Mouse (Mus musculus) layer of hippocampus, adult 8-10 months (tissue): ENCODE data around the gene B3galt2. TPM values are rescaled to one million over a fixed set of nuclear protein-coding genes. Genes with fewer than 3 reads are reported as not detected.
"Not testable (repeated sequence)": the region's sequence is repeated elsewhere in the genome, so short reads cannot be mapped to it uniquely, and the experiment has no call there.

Experiments used
- DNase-seq, 2 experiments: peaks; one replicate each; pipeline ENCODE4 v3.0.0; 2022; ENCODE audit warnings: low spot score in 2 of 2
- total RNA-seq, 4 experiments: library from RNA; stranded (reverse); gene quantifications; 2 replicates each; pipeline ENCODE4 v1.2.4; 2022

Gene B3galt2
- 10 to 100 TPM; 14.3 to 22.5 (median 19.3) TPM for total RNA-seq

DNA sequence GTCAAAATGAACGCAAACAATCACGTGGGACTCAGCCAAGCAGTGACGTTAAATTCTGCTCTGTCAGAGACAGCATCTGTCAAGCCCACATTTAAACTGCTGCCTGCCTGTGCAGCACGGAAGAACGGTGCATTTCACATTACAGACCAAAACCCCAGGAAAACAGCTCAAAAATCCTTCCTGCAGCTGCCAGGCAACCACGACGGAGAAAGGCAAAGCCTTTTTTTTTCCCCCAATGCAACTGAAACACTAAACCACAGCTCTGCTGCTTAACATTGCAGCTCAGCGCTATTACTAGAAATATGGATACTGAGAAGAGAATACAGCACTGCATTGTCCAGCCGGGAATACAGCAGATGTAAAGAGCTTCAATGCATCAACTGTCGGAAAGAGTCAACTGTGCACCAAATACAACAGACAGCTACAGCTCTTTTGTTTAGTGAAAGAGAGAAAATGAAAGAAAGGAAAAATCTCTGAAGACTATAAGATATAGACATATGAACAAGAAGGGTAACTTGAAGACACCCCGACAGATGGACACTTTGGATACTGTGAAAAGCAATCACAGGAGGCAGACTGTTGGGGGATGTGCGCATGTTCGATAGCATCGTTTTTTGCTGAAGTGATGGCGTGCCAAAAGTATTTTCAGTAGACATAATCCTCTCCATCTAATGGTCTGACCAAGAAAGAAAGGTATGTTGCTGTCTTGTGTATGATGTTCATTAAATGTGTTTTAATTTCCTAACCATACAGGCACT lies at the start of gene B3galt2:
TSS of gene B3galt2 (plus strand) at position 15 of the 758 bp plus-strand sequence.
- DNase-seq = peak; percentile 69 to 82

DNA sequence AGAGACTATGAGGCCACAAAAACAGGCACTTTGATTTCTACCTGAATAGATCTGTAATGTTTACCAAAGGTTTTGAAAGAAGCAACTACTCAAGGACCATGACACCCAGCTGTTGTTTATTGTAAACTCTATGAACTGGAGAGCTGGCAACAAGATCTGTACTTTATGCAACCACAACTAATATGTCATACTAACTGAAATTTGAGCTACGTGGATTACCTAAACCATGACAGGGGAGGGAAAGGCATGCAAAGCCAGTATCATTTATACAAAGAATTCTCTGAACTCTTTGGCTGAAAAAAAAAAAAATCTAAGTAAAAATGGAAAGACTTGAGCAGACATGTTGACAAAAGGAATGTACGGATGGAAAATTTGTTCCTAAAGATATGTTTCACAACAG lies 43.6 kb upstream of the B3galt2 start:
- no peak for DNase-seq

DNA sequence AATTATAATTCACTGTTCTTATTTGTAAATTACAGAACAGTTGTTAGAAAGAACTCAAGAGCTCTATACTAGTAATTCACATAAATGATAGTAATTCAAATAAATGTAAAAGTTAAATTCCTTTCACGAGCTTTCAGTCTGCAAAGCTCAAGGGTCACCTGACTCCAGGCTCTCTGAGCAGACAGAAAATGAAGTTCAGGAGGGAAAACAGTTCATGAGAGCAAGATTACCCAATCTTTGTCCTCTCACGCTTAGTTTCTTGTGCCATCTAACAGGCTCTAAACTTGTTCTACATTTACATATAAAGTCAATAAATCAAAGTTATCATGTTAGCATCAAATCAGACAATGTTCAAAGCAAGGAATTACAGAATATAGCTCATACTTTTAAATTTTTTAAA lies 31.6 kb upstream of the B3galt2 start:
- DNase-seq = no peak

DNA sequence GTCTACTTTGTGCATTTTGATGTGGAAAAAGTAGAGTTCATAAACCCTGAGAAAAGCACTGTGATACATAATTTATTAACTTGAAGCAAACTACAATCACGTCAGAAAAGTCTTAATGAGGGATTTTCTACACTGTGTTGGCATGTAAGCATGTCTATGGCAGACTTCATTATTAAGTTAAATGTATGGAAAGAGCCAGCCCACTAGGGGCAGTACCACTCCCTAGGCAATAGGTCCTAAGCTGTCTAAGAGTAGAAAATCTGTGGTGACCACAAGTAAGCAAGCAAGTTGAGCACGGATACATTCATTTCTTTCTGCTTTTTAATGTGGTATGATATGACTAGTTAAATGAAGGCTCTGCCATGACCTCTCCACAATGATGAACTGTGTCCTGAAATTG lies 27.6 kb upstream of the B3galt2 start:
- no peak for DNase-seq

DNA sequence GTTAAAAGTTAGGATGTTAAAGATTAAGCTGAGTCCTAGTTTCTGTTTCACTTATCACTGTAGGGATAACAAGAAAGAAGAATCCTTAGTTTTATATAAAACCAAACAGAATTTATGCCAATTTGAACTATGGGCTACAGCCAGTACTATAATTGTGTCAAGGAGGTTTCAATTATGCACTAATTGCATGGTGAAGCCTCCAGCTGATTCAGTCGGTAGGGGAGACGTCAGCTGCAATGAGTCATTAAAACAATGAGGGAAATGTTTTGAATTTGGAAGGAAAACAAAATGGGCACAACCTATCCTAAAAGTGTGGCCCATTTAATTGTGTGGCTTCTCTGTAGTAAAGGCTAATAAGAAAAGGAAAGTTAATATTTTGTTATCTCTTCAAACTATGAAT lies 20.7 kb upstream of the B3galt2 start:
- DNase-seq = no peak

DNA sequence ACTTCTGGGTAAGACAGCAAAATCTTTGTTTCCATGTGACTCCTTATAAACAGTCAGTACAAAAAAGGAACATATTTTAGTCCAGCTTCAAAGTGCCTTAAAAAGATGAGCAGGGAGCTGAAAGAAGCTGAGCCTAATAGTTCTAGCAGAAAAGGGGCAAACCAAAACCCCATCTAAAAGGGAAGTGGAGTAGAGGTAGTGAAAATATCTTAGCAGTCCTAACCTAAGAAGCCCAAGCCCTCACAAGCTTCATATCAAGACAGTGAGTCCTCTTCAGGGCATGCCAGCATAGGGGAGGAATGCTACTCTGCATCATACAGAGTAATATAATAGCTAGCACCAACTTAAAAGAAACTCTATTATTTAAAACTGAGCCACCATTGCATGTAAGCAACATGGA lies 18.5 kb upstream of the B3galt2 start:
- no peak for DNase-seq

DNA sequence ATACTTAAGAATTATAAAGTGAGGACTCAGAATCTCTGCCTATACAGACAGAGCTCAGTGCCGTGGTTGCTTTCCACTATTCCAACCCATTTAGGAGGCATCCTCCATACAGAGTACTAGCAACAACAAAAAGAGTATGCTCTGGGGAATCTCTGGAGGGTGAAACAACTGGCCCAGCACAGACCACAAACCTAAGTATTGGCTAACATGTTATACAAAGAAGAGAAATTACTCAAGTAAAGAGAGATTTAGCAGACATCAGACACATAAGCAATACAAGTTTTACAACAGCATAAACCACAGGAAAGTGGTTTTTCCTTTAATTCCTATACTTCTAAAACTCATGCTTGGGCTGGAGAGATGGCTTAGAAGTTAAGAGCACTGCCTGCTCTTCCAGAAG lies 17.8 kb upstream of the B3galt2 start:
- no peak for DNase-seq

DNA sequence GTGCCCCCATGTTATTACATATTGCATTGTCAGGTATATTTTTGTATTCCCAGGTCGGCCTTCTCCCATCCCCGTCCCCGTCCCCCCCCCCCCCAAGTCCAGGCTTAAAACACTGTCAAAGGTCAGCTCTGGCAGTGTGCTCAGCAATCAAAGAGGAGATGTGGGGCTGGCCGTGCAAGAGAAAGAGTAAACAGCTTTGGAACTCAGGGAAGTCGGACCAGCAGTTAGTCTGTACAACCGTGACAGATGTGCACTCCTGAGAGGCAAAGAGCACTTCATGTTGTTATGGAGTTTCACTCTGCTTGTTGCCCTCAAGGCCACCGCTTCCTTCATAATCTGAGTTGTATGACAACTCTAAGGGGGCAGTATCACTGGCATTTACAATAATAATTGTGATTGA lies 9.1 kb upstream of the B3galt2 start:
- no peak for DNase-seq

DNA sequence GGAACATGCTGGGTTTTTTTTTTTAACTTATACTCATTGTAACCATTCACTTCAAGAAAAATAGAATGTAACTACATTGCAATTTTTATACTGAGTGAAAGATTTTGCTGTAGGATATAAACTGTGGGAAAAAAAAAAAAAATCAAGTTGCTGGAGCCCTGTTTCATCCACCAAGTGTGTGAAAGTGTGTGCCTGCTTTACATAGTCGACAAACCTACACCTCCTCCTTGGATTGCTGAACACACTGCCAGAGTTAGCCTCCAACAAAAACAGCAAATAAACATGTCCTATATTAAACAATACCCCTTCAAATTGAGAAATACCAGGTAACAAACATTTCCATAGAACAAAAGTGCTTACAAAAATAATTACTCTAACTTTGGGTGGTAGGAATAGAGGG lies 8.1 kb upstream of the B3galt2 start:
- no peak for DNase-seq

DNA sequence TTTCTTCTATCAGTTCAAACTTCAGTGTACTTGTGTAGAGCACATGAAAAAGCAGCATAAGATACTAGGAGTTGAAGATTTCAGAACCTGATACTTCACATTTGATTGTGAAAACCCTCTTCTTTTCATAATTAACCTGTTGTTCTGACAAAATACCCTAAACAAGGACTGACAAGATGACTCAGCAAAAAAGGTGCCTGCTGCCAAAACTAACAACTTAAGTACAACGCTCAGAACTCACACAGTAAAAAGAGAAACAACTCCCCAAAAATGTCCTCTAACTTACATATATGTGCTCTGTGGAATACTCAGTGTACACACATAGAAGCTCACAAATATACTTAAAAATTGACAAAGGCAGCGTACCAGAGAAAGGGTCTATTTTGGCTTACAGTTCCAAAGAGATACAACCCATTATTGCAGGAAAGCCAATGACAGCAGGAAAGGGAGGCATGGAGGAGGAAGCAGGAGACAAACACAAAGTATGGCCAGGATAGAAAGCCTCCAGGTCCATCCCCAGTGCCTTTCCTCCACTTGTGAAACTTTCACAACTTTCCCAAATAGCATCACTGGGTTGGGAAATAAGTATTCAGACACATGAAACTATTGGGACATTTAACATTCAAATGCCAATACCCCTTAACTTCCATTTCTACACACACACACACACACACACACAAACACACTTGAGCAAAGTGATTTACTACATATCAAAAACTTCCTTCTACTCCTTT lies 7.4 kb upstream of the B3galt2 start:
- DNase-seq = no peak

DNA sequence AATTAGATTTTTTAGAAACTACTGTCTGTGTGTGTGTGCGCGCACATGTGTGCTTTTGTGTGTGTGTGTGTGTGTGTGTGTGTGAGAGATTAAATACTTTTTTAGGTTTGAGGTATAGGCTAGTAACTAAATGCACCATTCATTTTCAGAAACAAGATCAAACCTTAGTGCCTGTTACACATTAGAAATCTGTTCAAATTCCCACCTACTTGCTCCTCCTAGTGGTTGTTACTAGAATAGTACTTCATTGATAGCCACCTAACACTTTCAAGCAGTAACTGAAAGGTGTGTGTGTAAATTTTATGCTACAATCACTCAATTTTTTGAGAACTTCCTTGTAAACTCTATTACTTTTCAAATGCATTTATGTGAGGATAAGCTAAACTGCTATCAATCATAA lies 3.8 kb downstream of the B3galt2 start:
- DNase-seq = no peak

DNA sequence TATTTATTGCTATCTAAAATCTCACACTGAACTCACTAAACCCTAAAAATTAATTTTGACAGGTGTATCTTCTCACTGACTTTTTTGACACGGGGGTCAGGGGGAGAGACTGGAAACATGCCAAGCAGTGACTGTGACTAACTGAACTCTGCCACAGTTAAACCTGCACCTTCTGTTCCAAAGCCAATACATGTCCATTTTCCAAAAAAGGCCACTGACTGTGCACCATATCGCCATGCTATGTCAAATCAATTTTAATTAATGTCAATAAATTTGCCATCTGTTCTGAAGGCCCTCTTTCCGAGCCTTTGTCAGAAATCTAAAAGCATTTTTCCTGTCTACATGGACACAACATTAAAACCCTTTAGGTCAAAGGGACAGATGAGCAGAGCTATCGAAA lies 4.9 kb downstream of the B3galt2 start:
- no peak for DNase-seq

DNA sequence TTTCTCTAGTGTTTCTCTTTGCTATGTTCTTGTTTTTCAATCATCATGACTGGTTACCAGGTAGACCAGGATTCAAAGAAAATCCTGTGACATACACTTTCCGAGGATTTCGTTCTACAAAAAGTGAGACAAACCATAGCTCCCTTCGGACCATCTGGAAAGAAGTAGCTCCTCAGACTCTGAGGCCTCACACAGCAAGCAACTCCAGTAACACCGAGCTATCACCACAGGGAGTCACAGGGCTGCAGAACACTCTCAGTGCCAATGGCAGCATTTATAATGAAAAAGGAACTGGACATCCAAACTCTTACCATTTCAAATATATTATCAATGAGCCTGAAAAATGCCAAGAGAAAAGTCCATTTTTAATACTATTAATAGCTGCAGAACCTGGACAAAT lies 5.8 kb downstream of the B3galt2 start:
- no peak for DNase-seq

DNA sequence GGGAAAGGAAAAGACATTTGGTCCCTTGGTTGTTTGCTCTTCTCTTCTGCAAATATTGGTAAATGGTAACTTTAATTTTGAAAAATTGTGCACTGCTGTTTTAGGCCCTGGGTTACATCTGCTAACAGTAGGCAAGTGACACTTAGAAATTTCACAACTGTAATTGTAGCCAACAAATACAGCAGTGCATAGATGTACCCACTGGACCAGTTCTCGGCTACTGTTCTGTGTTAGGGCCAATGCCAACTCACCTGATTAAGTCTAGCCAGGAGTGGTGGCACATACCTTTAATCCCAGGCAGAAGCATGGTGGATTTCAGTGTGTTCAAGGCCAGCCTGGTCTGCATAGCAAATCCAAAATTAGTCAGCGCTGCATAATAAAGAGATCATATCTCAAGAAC lies 9.9 kb downstream of the B3galt2 start:
- DNase-seq = no peak

DNA sequence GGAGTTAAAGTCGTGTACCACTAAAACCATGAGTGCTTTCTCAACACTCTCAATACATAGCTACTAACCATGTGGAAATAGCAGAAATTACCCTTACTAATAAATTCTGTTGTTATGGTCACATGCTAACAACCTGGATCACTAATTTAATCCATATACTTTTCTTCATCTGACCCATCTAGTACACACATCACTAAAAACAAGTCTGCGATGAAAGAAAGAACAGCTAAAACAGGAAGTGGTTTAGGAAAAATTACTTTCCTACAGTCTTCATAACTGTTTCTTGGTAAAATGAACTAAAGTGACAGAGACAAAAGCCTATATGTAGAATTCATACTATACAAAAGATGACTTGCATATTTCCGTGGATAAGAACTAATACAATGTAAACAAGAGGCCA lies 13.2 kb downstream of the B3galt2 start:
- no peak for DNase-seq

DNA sequence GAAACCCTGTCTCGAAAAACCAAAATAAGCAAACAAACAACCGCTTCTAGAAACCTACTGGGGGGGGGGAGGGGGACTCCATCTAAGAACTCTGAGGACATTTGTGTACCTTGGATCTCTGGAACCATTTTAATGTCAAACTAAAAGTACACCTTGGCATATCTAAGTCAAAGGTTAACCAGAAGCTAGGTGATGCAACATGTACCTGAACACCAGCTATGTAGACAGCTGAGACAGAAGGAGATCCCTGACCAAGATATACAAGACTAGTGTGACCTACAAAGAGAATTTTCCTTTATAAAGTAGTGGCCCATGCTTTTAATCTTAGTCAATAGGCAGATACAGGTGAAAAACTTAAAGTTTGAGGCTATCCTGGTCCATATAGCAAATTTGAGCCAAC lies 22.7 kb downstream of the B3galt2 start:
- no peak for DNase-seq

DNA sequence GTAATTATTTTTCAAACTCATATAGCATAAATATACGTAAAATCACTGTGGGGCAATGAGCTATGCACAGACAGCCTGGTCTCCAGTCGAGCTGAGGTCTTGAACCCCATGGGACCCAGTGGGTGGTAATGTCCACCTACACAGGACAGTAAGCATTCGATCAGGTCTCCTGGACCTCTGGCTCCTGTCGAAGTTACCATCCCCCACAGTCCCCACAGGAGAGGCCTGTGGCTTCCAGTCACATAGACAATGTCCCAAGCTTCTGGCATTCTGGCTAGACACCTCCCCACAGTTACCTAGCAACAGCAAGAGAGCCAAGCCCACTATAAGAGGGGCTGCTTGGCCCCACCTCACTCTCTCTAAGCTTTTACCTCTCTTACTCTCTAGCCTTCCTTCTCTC lies 24.3 kb downstream of the B3galt2 start:
- DNase-seq = not testable (repeated sequence)

DNA sequence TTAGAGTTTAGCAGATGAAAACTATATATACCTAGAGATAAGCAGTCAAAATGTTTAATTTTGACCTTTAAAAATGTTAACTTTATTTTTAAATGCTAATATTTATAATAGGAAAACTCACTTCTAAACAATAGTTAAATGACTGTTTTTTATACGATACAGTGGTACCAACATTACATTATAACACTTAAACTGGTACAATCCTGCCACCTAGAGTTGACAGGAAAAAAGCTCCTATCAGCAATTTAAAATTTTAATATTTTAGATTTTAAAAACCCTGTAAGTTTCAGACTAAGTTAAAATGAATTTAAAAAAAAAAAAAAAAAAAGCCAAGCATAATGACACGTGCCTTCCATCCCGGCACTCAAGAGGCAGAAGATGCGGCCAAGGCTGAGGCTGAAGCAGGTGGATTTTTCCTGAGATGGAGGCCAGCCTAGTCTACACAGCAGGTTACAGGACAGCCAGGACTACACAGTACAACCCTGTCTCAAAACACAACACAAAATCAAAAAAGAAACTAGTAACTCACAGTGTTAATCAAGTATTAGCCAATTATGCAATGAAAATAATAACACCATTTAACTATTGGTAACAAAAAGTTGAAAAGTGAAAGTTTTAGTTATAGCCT lies 35.4 kb downstream of the B3galt2 start:
- DNase-seq = no peak

DNA sequence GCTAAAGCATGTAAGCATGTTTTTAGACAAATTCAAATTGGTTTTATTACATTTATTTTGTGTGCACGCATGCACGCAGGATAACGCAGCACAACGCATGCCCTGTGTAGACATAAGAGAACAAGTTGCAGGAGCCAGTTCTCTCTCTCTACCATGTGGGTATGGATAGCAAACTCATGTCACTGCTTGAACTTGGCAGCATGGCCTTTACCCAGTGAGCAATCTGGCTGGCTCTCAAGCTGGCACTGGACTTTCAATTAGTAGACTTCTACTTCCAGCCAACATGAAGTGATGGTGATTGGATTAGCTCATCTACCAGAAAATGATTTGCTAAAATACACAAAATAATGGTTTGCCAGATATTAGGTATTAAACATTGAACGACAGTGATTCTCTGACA lies 40.6 kb downstream of the B3galt2 start:
- peak in 1 of 2 experiments; percentile 20 for DNase-seq

DNA sequence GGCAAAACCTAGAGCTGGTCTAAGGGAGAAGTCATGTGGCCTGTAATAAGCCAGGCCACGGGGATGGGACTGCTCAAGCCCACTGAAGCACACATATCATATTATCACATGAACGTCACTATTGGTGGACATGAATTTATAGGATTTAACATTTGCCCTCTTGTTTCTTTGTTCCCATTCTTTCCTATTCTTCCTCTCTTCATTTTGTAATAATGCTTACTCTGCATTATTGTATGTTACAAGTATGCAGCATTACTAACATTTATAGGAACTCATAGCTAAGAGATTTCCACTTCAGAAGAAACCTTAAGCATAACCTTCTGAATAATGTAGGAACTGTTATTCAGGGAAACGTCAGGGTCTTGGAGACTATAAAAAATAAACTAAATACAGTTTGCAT lies 44.4 kb downstream of the B3galt2 start:
- DNase-seq = no peak

DNA sequence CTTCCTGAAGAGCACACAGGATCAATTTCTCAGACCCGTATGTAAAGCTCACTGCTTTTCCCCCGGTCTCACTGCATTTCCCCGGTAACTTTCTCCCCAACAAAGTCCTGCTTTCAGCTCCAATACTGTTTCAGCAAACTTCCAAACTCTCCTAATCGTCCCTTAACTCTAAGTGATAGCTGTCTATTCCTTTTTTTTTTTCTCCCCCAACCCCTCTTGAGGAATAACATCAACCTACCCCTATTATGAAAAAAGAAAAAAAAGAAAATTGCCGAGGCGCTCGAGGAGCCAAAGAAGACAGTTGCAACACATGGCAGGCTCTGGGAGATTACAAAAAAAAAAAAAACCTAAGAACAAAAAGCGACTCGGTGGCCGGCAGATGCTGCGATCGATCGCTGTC lies 61.3 kb downstream of the B3galt2 start:
- no peak for DNase-seq

DNA sequence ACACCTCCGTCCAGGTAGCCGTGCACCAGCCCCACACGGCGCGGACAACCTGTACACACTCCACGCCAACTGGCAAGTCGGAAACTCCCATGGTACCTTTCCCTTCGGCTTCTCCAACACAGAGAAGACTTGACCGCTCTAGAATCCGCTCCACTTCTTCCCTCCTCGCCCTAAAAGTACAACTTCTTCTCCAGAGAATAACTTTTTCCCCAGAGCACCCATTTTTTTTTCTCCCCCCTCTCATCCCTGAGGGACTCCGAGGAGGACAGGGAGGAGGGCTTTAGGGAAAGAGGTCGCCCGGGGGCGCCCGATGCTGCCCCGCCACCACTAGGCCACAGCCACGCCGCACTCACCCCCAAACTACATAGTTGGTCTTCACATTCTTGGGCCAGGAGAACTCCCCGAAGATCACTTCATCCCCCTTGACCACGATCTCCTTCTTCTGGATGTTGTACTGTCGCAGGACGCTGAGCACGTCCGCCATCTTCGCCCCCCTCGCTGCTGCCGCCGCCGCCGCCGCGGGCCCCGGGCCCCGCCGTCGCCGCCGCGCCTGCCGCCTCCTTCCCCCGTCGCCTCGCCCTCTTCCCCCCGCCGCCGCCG lies 61.8 kb downstream of the B3galt2 start:
- peak in 1 of 2 experiments; percentile 21 for DNase-seq
